Mouse (Mus musculus) olfactory bulb, adult 2 months (tissue): Measurements from ENCODE around the gene Htr3a. TPM values are rescaled to one million over a fixed set of nuclear protein-coding genes. Genes with fewer than 3 reads are reported as not detected.

Experiments used
- H3K27ac ChIP-seq: fragments of 200-500 bp; 2 replicates; pipeline ENCODE4 v1.5.1; 2012; ENCODE audit warnings: low read depth, low read length; ENCODE audit not compliant: insufficient read depth
- H3K4me1 ChIP-seq: fragments of 200-500 bp; 2 replicates; pipeline ENCODE4 v1.6.1; 2012; ENCODE audit warnings: low read length; ENCODE audit not compliant: control insufficient read depth, insufficient read depth
- H3K4me3 ChIP-seq: fragments of 200-500 bp; 2 replicates; pipeline ENCODE4 v1.5.1; 2012; ENCODE audit warnings: mild to moderate bottlenecking, low read depth, low read length, moderate library complexity; ENCODE audit not compliant: insufficient read depth
- CTCF ChIP-seq: fragments of 200-500 bp; IDR thresholded peaks from 2 replicates; pipeline ENCODE4 v1.5.1; 2012; ENCODE audit warnings: low read depth, mild to moderate bottlenecking, low read length, moderate library complexity; ENCODE audit not compliant: insufficient read depth
- POLR2A ChIP-seq: fragments of 200-500 bp; IDR thresholded peaks from 2 replicates; pipeline ENCODE4 v1.6.1; 2012; ENCODE audit warnings: mild to moderate bottlenecking, low read depth, low read length, moderate library complexity; ENCODE audit not compliant: insufficient read depth
- WGBS: fragments of 180-500 bp; shearing (Covaris S2); methylation state at CpG from one replicate; pipeline ENCODE4 v1.1.7; 2018; 5-methylcytosine and 5-hydroxymethylcytosine counted together
- polyA plus RNA-seq: library from polyadenylated mRNA; stranded (reverse); fragments of >200 nt; gene quantifications from 2 replicates; pipeline ENCODE4 v1.2.4, GENCODE M21; 2012; ENCODE audit warnings: low replicate concordance; ENCODE audit not compliant: missing spikeins, insufficient read depth, insufficient read length

The Htr3a gene
- polyA plus RNA-seq, 1 experiment = not detected

DNA sequence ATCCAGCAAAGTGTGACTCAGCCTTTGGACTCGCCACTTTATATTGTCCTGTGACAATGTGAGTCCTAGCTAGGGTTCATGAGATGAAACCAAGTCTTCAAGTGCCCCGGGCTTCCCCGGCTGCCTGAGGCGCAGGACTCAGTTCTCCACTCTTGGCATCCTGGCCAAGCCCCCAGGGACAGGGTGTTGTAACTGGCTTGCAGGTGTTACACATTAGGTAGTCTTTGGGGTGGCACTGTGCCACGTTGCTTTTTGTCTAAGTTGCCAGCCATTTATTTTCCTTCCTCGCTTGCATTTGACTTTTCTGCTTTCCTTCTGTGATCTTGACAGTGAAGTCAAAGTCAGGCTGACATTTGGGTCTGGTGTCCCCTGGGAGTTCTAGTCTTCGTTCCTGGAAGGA, 53.0 kb downstream of the Htr3a start:
- Histone ChIP-seq H3K4me3 (no peak overlapping the region), H3K27ac (no peak overlapping the region), H3K4me1 (no peaks in the 10 kb centered on the region)
- TF ChIP-seq POLR2A = no peak
- no peak for TF ChIP-seq CTCF
- WGBS = 87% methylated on average over 7 of the region's 7 CpGs

DNA sequence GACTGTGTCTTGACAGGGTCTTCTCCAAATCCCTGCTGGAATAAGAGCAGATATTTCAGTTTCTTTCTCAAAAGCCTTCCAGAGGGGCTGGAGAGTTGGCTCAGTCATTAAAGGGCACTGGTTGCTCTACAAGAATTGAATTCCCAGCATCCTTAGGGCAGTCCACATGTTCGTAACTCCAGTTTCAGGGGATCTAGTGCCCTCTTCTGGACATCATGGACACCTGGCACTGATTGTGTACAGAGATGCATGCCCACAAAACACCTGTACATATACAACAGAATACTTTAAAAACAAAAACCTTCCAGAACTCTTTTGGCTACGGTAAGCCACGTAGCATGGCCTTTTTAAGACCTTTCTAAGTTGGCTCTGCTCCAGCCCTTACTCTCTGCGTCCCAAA, 54.7 kb downstream of the Htr3a start:
- H3K4me1 ChIP-seq = no peaks in the 10 kb centered on the region
- no peak for TF ChIP-seq CTCF
- TF ChIP-seq POLR2A = no peak
- no peak overlapping the region for H3K27ac ChIP-seq
- H3K4me3 ChIP-seq = no peak overlapping the region
- 89% methylated on average over 4 of the region's 4 CpGs for WGBS

DNA sequence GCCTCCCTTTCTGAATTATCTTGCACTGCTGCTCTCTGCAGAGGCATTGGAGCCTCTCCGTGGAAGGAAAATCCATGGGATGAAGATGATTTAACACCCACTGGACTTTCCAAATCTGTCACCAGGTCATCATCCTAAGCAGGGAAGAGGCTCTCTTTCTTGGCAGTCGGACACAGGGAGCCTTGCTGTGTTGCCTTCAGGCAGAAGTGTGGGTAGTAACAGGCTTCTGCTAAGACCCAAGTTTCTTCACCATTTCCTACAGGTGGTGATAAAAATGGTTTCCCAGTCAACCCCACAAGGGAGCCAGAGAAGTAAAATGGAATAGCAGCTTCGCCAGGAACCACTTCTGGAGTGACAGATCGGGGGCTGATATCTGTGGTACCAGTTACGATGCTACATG, 61.4 kb downstream of the Htr3a start:
- no peak for TF ChIP-seq CTCF
- TF ChIP-seq POLR2A = no peak
- 93% methylated on average over 5 of the region's 5 CpGs for WGBS
- no peak overlapping the region for H3K27ac ChIP-seq
- no peaks in the 10 kb centered on the region for H3K4me1 ChIP-seq
- no peak overlapping the region for H3K4me3 ChIP-seq

Other genes with a start within 250 kb of the Htr3a start
- gene Zbtb16, start 74.9 kb downstream of the Htr3a start, polyA plus RNA-seq = not detected in 2 replicates
- not detected in 2 replicates for gene Htr3b, start 53.9 kb upstream of the Htr3a start, polyA plus RNA-seq
- not detected in 2 replicates for gene Usp28, start 74.3 kb upstream of the Htr3a start, polyA plus RNA-seq
- not detected in 2 replicates for gene Zw10, start 144.5 kb upstream of the Htr3a start, polyA plus RNA-seq
- not detected in 2 replicates for gene Tmprss5, start 170.2 kb upstream of the Htr3a start, polyA plus RNA-seq